Mouse (Mus musculus) spleen, adult 2 months (tissue): ENCODE results near the gene Cnrip1.

Experiments used
- CTCF ChIP-seq: fragments of 200-500 bp; IDR thresholded peaks from 2 replicates; pipeline ENCODE4 v1.5.1; 2011; ENCODE audit warnings: mild to moderate bottlenecking, inconsistent platforms; ENCODE audit not compliant: insufficient read depth, insufficient read length, insufficient replicate concordance; ENCODE audit errors: extremely low read depth
- POLR2A ChIP-seq: fragments of 200-500 bp; IDR thresholded peaks from 2 replicates; pipeline ENCODE4 v1.6.1; 2011; ENCODE audit warnings: low read depth, low read length, inconsistent platforms

DNA sequence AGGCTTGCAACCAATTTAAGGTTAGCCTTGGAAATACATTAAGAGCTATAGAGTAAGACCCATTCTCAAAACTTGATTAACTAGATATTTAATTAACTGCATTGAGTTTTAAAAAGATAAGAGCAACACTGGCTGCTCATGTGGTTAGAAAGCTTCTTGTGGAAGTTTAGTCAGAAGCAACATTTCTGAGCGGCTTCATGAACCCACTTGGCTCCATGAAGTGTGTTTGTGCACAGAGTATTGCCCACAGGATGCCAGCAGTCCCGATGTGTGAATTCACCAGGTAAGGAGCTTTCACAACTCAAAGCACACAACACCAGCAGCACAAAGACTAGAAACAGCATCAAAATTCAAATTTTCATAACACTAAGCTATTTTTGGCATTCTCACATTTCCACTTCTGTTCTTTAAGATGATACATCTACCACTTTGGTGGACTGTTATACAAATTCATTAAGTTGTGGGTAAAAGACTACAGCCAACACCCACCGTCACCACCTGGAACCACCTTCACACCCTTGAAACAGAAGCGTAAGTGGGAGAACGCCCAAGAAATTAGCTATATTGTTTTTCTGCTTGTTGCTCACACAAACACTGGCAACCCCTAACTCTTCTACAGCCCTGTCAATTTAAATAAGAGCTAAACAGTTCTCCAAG, 43.7 kb upstream of the Cnrip1 start:
- TF ChIP-seq CTCF, result no peak
- no peak for TF ChIP-seq POLR2A
